Mouse (Mus musculus): Measurements from ENCODE around the gene Nr1d1.

Gene Nr1d1

GRCm38 (mm10) chr11:98787691-98788090 is 12.6 kb upstream of the Nr1d1 start:
- no peak for DNase-seq

GRCm38 (mm10) chr11:98787229-98787628 is 12.1 kb upstream of the Nr1d1 start:
- peak in 1 of 2 experiments; percentile 50 for DNase-seq

- peak; percentile 99 for DNase-seq
These were observed 11.5 kb upstream of the Nr1d1 start for GRCm38 (mm10) chr11:98786359-98787214.

- DNase-seq, result peak; percentile 80 to 90
These were observed 10.7 kb upstream of the Nr1d1 start for GRCm38 (mm10) chr11:98785772-98786281.

- DNase-seq, result peak in 1 of 2 experiments; percentile 62
These were observed 10.1 kb upstream of the Nr1d1 start for GRCm38 (mm10) chr11:98785214-98785613.

GRCm38 (mm10) chr11:98784139-98784538 is 9.0 kb upstream of the Nr1d1 start:
- no peak for DNase-seq

GRCm38 (mm10) chr11:98783236-98783696 is 8.1 kb upstream of the Nr1d1 start:
- peak; percentile 98 to 100 for DNase-seq

GRCm38 (mm10) chr11:98782651-98783235 is 7.6 kb upstream of the Nr1d1 start:
- peak in 1 of 2 experiments; percentile 66 for DNase-seq

- DNase-seq, result peak; percentile 63 to 79
These were observed 6.8 kb upstream of the Nr1d1 start for GRCm38 (mm10) chr11:98781851-98782512.

- no peak for DNase-seq
These were observed 2.8 kb upstream of the Nr1d1 start for GRCm38 (mm10) chr11:98777888-98778287.

GRCm38 (mm10) chr11:98776843-98777590 is 1.9 kb upstream of the Nr1d1 start:
- peak; percentile 82 to 93 for DNase-seq

GRCm38 (mm10) chr11:98776052-98776764 is 1.1 kb upstream of the Nr1d1 start:
- no peak for DNase-seq

- DNase-seq, result peak; percentile 100
These were observed 367 bp upstream of the Nr1d1 start for GRCm38 (mm10) chr11:98775348-98776051.

- peak; percentile 100 for DNase-seq
These were observed 1.4 kb downstream of the Nr1d1 start for GRCm38 (mm10) chr11:98773635-98774295.

GRCm38 (mm10) chr11:98772667-98773171 is 2.4 kb downstream of the Nr1d1 start:
- peak in 1 of 2 experiments; percentile 93 for DNase-seq

GRCm38 (mm10) chr11:98771844-98772525 is 3.1 kb downstream of the Nr1d1 start:
- DNase-seq, result no peak

- DNase-seq, result no peak
These were observed 4.0 kb downstream of the Nr1d1 start for GRCm38 (mm10) chr11:98771131-98771530.

- no peak for DNase-seq
These were observed 4.8 kb downstream of the Nr1d1 start for GRCm38 (mm10) chr11:98770096-98770975.
